In the genomic region with DNA sequence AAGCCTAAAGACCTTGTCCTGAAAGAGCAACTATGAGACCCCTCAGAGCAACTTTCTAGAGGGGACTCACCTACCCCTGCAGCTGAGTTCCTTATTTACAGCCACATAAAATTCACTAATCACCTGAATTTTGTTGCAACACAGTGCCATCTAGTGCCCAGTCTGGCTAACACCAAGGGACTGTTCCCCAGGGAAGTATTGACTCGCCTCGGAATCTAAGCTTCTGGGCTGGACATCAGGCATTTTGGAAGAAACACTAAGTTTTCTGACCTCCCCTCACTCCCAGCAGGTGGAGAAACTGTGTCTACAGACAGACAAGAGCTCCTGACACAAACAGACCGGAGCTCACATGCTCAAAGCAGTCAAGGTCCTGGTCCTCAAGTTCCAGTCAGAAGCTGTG, we compare ENCODE assay signal across 8 mouse cellular contexts.
A peak's percentile ranks its signal among the peaks of the same experiment; 100 is the strongest.
DNase-seq lines count a peak whose midpoint lies in the region; ATAC-seq lines count a peak whose summit lies in the region.
"Had no signal": no experiment of that assay in that cellular context is flagged by ENCODE, and none has a peak within 500 bp of the region (broad histone marks: within the 10 kb centered on the region; RNA-seq: fewer than 3 reads in every experiment).

No protein-coding gene starts in this region.

- peak; percentile 66 for DNase-seq in MN1 (ENCODE audit: low spot score)
- DNase-seq in adrenal gland, postnatal 4 days (ENCODE audit: low spot score in 2 of 2): peak; percentile 16 to 44
- DNase-seq in heart, postnatal 25 days (ENCODE audit: low spot score): peak; percentile 3
- peak; percentile 42 to 67 for DNase-seq in layer of hippocampus, postnatal 36 days
- DNase-seq in midbrain, embryonic 11.5 days (ENCODE audit: low spot score, missing footprints): peak; percentile 95
- DNase-seq in spleen, postnatal 10 days (ENCODE audit: low spot score in 2 of 2): peak; percentile 28 to 65

- peak overlapping the region; percentile 44 for H3K4me2 ChIP-seq in embryonic facial prominence, embryonic 13.5 days
- H3K4me2 ChIP-seq in midbrain, embryonic 11.5 days: no peak overlapping the region
- H3K4me2 ChIP-seq: lung, embryonic 15.5 days had no signal

- H3K27ac ChIP-seq in embryonic facial prominence, embryonic 13.5 days: no peak overlapping the region
- no peak overlapping the region for H3K27ac ChIP-seq in midbrain, embryonic 11.5 days (ENCODE audit: low read depth, low read length)
- H3K27ac ChIP-seq: lung, embryonic 15.5 days had no signal

- no peaks in the 10 kb centered on the region for H3K36me3 ChIP-seq in embryonic facial prominence, embryonic 13.5 days
- no peaks in the 10 kb centered on the region for H3K36me3 ChIP-seq in midbrain, embryonic 11.5 days (ENCODE audit: control insufficient read depth, insufficient read depth, low read length)
- H3K36me3 ChIP-seq: lung, embryonic 15.5 days had no signal

- 9% methylated on average over 3 of the region's 3 CpGs for WGBS in embryonic facial prominence, embryonic 13.5 days
- 8% methylated on average over 3 of the region's 3 CpGs for WGBS in midbrain, embryonic 11.5 days

- no peak overlapping the region for H3K9ac ChIP-seq in embryonic facial prominence, embryonic 13.5 days
- H3K9ac ChIP-seq in midbrain, embryonic 11.5 days (ENCODE audit: low read length): no peak overlapping the region
- H3K9ac ChIP-seq: lung, embryonic 15.5 days had no signal

- intact Hi-C loops in heart, postnatal 25 days (cut with DNase I): loop anchor here (1.0 to 10.0 kb wide), 3 partner anchors 207 to 1047 kb away; no protein-coding TSS in a partner anchor

- H3K9me3 ChIP-seq in embryonic facial prominence, embryonic 13.5 days: no peaks in the 10 kb centered on the region
- H3K9me3 ChIP-seq in midbrain, embryonic 11.5 days (ENCODE audit: control insufficient read depth, low read length): no peaks in the 10 kb centered on the region
- H3K9me3 ChIP-seq: lung, embryonic 15.5 days had no signal

- H3K27me3 ChIP-seq in embryonic facial prominence, embryonic 13.5 days: peaks cover 12% of the 10 kb centered on the region; the same call in 1 of the 2 replicates
- H3K27me3 ChIP-seq in midbrain, embryonic 11.5 days (ENCODE audit: control insufficient read depth, insufficient read depth, low read length): no peaks in the 10 kb centered on the region
- H3K27me3 ChIP-seq: lung, embryonic 15.5 days had no signal

- H3K4me3 ChIP-seq in embryonic facial prominence, embryonic 13.5 days: no peak overlapping the region
- no peak overlapping the region for H3K4me3 ChIP-seq in midbrain, embryonic 11.5 days (ENCODE audit: low read depth, low read length)
- H3K4me3 ChIP-seq: lung, embryonic 15.5 days had no signal

- peaks cover 20% of the 10 kb centered on the region for H3K4me1 ChIP-seq in embryonic facial prominence, embryonic 13.5 days
- H3K4me1 ChIP-seq in midbrain, embryonic 11.5 days (ENCODE audit: control insufficient read depth, insufficient read depth, low read length): peaks cover 9% of the 10 kb centered on the region

- no peak for ATAC-seq in embryonic facial prominence, embryonic 13.5 days (ENCODE audit: insufficient number of reproducible peaks, insufficient read depth, low FRiP score, low TSS enrichment, low read depth)
- ATAC-seq in midbrain, embryonic 11.5 days (ENCODE audit: low FRiP score): no peak; the same call in 1 of the 2 replicates

Comparison
In these comparisons a context has a peak if more than half of its experiments do, and no peak if none do; other contexts are left out.
1. DNase-seq: peak in every context shown above with its lines; median percentile 95 in midbrain, embryonic 11.5 days; 66 in MN1; 54 in layer of hippocampus, postnatal 36 days; 46 in spleen, postnatal 10 days; 30 in adrenal gland, postnatal 4 days; 3 in heart, postnatal 25 days.